Mouse (Mus musculus): Measurements from ENCODE around the gene Tff3. TPM values are rescaled to one million over a fixed set of nuclear protein-coding genes. Genes with fewer than 3 reads are reported as not detected.

Tff3 gene
- 6,008 and 6,282 TPM in 2 replicates for polyA plus RNA-seq (2012; rRNA removed)

DNA sequence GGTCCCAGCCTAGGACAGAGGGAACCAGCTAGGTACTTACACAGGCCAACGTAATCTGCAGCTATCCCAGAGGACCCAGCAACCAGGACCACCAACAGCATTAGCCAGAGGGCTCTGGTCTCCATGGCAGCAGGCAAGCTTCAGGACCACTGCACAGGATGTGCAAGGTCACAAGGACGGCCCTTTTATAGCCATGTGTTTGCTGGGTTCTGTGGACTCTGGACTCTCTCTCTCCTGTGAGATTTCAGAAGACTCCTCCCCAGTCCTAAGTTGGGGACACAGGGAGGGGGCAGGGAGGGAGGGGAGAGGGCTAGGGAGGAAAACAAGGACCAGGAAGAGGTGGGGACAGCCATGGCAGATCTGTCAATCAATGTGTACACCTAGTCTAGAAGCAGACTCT is at the start of gene Tff3:
Gene Tff3 (minus strand): TSS at position 195 of the 400 bp plus-strand sequence.

GRCm38 (mm10) chr17:31165127-31165526 is 35.7 kb upstream of the Tff3 start, which contains the start of gene Tff1:
Gene Tff1 (minus strand): TSS chr17:31165277.

DNA sequence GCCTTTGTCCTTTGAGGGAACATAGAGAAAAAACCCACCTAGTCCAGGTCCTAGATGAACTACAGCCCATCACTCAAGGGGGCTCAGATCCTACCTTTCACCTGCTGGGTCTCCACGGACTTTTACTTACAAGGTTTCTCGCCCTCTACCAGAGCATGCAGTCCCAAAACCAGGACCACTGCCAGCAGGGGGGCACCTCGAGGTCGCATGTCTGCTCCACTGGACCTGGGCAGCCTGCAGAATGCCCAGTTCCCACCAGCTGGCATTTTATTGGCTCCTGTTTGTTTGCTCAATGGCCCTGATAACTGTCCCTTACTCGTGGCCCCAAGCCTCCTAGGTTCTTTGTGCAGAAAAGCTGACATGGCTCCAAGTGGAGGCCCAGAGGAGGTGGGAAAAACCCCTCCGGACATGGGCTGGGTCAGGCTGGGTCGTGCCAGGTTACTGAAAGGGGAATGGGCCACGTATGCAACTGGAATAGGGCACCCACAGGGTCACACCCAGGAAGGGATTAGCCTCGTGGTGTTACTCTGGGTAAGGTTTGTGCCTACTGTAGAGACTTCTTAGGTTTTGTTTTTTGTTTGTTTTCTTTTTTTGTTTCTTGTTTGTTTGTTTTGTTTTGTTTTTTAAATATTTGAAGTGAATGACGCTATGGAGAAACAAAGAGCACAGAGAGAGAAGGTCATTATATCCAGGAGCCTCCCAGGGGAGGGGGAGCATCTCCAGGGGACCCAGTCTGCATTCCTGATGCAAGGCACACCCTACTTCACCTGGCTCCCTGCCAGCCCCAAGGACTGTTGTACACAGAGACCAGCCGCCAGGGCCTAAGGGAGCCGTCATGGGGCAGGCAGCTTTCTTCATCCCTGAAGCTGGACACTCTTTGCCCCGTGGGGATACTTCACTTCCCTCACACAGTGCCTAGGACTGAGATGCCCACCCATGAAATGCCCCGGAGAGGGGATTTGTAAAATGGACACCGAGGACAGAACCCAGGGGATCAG is 14.9 kb upstream of the Tff3 start, which contains the start of gene Tff2:
Gene Tff2 (minus strand): TSS at position 243 of the 998 bp plus-strand sequence.

Other genes with a start within 250 kb of the Tff3 start
- 0.29 and 0.31 TPM in 2 replicates for gene Glp1r, start 227.8 kb downstream of the Tff3 start, polyA plus RNA-seq (2012; rRNA removed)
- gene Umodl1, start 175.0 kb downstream of the Tff3 start, polyA plus RNA-seq (2012; rRNA removed): not detected in 2 replicates
- gene Abcg1, start 72.0 kb downstream of the Tff3 start, polyA plus RNA-seq (2012; rRNA removed): 5.5 and 5.8 TPM in 2 replicates
- 2.7 and 112 TPM in 2 replicates for gene Tff2, start 14.6 kb upstream of the Tff3 start, polyA plus RNA-seq (2012; rRNA removed)
- 0.24 TPM in 1 of 2 replicates, not detected in the other for gene Tff1, start 35.6 kb upstream of the Tff3 start, polyA plus RNA-seq (2012; rRNA removed)
- not detected in 2 replicates for gene Tmprss3, start 69.3 kb upstream of the Tff3 start, polyA plus RNA-seq (2012; rRNA removed)
- gene Ubash3a, start 78.2 kb upstream of the Tff3 start, polyA plus RNA-seq (2012; rRNA removed): 0.61 and 0.63 TPM in 2 replicates
- 0.47 and 0.78 TPM in 2 replicates for gene Rsph1, start 147.7 kb upstream of the Tff3 start, polyA plus RNA-seq (2012; rRNA removed)
- gene Slc37a1, start 157.1 kb upstream of the Tff3 start, polyA plus RNA-seq (2012; rRNA removed): 300 and 305 TPM in 2 replicates